Mouse (Mus musculus) natural killer cell, adult 2 months (primary cell): Measurements from ENCODE around the gene Plekha8.
A peak's percentile ranks its signal among the peaks of the same experiment; 100 is the strongest.

Source experiments
- DNase-seq, 2 experiments: peaks; one replicate each; pipeline ENCODE4 v3.0.0; 2022; ENCODE audit warnings: low spot score in 2 of 2

The Plekha8 gene

DNA sequence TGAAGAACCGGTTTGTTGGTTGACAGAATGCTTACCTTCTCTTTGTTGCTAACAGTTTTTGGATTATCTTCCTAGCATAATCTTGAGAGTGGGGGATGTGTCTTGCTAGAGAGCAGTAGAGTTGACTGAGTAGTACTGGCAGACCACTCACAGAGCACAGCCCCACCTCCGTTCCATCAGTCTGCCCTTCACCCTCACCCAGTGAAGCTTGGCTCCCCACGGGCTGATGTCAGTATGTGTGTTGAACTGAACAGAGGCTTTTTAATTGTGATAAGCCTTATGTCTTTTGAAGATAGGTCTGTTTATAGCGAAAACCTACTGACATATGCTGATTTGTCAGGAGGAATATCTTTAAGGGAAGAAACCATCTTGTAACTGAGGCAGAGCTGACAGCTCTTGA is 48.3 kb downstream of the Plekha8 start:
- no peak for DNase-seq

DNA sequence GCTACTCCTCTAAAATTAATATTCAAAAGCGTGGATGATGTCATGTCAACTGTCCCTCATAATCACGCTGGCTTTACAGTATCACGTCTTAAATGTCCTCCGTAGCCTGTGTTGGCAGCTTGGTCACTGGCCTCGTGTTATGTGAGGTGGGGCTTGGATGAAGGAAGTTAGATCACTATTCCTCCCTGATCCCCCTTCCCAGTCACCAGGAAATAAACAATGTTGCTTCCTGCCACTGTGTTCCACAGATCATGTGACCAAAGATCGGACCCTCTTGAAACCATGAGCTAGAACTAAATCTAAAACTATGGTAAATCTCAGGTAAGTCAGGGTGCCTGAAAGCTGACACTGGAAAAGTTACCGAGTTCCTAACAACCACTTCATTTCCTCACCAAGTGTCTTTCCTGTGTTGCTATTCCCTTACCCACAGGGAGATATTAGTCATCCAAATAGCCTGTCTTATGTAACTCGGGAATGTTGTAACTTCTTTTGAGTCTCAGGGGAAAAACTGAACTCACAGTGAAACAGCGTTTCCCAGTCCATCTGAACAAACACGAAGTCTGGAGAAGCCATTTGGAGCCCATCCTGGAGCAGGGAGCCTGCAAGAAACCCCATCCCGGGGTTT is 60.7 kb downstream of the Plekha8 start:
- DNase-seq = no peak

DNA sequence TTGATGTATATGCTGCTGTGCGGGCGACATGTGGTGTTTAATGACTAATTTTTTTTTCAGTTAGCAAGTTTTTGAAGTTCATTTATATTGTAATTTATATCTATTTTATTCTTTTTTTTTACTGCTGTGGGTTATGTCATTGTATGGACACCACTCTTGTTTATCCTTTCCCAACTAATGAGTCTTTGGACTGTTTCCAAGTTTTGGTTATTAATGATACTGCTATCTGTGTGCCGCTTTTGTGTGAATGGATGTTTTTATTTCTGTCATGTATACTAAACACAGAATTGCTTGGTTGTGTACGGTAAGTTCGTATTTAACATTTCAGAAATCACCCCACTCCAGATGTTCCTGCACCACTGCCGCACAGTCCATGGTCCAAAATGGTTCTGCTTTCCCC is 63.0 kb downstream of the Plekha8 start:
- no peak for DNase-seq

GRCm38 (mm10) chr6:54669868-54670267 is 75.0 kb downstream of the Plekha8 start:
- no peak for DNase-seq

GRCm38 (mm10) chr6:54672901-54673300 is 78.0 kb downstream of the Plekha8 start:
- no peak for DNase-seq

- DNase-seq = no peak
These were observed 84.8 kb downstream of the Plekha8 start for GRCm38 (mm10) chr6:54679686-54680085.

GRCm38 (mm10) chr6:54680891-54681745 is 86.2 kb downstream of the Plekha8 start, which contains the start of gene Mturn:
TSS of gene Mturn (plus strand) at chr6:54681624.
- DNase-seq = peak; percentile 96 to 98

- DNase-seq = no peak
These were observed 87.0 kb downstream of the Plekha8 start for GRCm38 (mm10) chr6:54681746-54682428.

DNA sequence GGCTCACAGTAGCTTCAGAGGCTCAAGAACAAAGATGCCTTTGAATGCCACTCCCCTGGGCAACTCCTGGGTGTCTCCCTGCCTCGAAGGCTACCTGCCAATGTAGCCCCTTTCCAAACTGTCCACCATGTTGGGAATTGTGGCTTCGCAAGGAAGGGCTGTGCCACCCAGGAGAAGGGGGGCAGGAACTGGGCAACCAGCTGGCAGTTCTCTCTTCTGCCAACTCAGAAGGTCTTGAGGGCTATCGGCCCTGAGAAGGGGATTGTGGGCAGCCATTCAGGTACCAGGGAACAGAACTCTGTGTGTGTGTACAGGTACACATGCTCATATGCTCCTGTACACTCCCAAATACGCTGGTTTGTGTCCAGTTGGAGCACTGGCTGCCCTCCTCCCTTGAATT is 89.2 kb downstream of the Plekha8 start:
- no peak for DNase-seq

GRCm38 (mm10) chr6:54685103-54685502 is 90.2 kb downstream of the Plekha8 start:
- DNase-seq = peak in 1 of 2 experiments; percentile 44

- DNase-seq = peak in 1 of 2 experiments; percentile 32
These were observed 90.9 kb downstream of the Plekha8 start for GRCm38 (mm10) chr6:54685716-54686395.

GRCm38 (mm10) chr6:54686946-54687737 is 92.2 kb downstream of the Plekha8 start:
- no peak for DNase-seq

GRCm38 (mm10) chr6:54688467-54689323 is 93.8 kb downstream of the Plekha8 start:
- no peak for DNase-seq

DNA sequence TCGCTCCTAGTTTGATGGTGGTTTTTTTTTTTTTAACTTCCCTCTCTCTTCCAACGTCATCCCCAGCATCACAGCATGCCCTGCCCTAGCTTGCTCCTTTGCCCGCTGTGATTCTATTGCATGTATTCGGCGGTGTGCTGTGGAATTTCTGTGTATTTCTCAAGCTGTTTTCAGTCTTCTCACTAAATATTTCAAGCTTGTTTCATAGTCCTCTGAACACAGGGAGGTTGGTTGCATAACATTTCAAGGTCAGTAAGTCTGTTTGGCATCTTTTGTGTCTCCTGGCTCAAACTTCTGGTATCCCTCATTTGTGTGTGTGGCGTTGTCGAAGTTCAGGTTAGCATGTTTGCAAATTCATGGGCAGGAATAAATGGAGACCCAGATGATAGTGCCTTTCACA is 94.8 kb downstream of the Plekha8 start:
- no peak for DNase-seq

DNA sequence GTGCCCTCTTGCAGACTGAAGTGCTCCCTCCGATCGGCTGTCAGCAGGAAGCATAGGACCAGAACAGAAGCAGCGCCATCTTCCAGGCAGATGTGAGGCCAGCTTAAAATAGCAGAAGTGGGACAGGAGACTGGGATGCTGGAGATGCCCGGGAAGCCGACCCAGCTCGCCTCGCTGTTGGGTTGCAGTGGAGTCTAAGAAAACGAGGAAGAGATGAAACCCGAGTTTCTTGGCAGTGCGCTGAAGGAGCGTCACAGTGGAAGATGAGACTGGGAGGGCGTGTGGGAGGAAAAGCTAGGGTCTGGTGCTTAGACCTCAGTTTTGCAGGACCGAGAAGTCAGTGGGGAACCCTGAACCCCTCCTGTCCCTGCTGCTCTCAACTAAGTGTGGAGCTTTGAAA is 95.9 kb downstream of the Plekha8 start:
- no peak for DNase-seq

GRCm38 (mm10) chr6:54691368-54692116 is 96.6 kb downstream of the Plekha8 start:
- no peak for DNase-seq

DNA sequence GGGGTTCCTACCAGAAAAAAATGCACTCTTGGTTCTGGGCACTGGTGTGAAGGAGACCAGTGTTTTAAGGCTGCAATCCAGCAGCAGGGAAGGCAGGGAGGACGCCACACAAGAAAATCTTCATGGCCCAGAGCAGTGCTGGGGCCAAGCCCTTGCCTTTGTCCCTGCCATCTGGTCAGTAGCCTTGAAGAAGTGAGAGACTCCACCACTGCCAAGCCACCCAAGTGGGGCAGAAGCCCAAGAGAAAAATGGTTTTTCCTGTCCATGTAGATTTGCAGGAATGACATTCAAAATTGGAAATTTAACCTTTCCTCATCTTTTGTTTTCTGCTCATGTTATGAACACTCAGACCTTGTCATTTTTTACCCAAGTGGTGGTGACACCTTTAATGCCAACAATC is 97.3 kb downstream of the Plekha8 start:
- no peak for DNase-seq

- no peak for DNase-seq
These were observed 98.4 kb downstream of the Plekha8 start for GRCm38 (mm10) chr6:54693286-54693685.
